Mouse (Mus musculus) MEL (cell line): ENCODE results near the gene Cd300ld3.

Experiments
- CTCF ChIP-seq, 3 experiments: IDR thresholded peaks in 2 of 3; conservative IDR thresholded peaks in 1 of 3; 2 replicates each; pipeline ENCODE4 v1.5.1; 2011 to 2012; ENCODE audit warnings: low read length in 3 of 3, low read depth in 2 of 3, mild to moderate bottlenecking in 2 of 3, improper control_type of control experiment in 1 of 3, inconsistent platforms in 1 of 3, mixed read lengths in 1 of 3, moderate library complexity in 1 of 3; ENCODE audit not compliant: control insufficient read depth in 1 of 3, insufficient read depth in 1 of 3, poor library complexity in 1 of 3, severe bottlenecking in 1 of 3
- GABPA ChIP-seq: IDR thresholded peaks from 2 replicates; pipeline ENCODE4 v1.6.1; 2012; ENCODE audit warnings: low read depth, mild to moderate bottlenecking, inconsistent platforms, low read length, improper control_type of control experiment, moderate library complexity
- MYC ChIP-seq: IDR thresholded peaks from 2 replicates; pipeline ENCODE4 v1.6.1; 2011; ENCODE audit warnings: low read depth, mild to moderate bottlenecking, low read length, improper control_type of control experiment, moderate library complexity
- TAL1 ChIP-seq: IDR thresholded peaks from 2 replicates; pipeline ENCODE4 v1.6.1; 2012; ENCODE audit warnings: mild to moderate bottlenecking, inconsistent platforms, low read length, moderate library complexity, mixed read lengths
- TBP ChIP-seq: IDR thresholded peaks from 2 replicates; pipeline ENCODE4 v1.8.0; 2011; ENCODE audit warnings: low read depth, low read length, improper control_type of control experiment

DNA sequence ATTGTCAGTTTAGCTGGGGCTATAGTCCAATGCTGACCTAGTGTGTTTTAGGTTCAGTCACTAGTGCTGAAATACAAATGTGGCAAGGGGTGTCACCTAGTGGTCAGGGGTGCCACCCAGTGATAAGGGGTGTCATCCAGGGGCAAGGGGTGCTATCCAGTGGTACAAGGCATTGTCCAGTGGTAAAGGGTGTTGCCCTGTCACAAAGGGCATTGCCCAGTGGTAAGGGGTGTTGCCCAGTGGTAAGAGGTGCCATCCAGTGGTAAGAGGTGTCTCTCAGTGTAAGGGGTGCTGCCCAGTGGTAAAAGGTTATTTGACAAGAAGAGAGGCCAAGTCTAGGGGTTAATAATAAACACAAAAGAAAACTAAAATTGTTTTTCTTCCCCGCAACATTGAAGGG, 29.2 kb upstream of the Cd300ld3 start:
- no peak for TF ChIP-seq CTCF (IDR thresholded peaks at IDR 0.05 in 2 of 3, conservative IDR thresholded peaks at IDR 0.05 in 1 of 3; ENCODE audit: control insufficient read depth in 1 of 3, insufficient read depth in 1 of 3, low read depth in 2 of 3, low read length in 3 of 3, poor library complexity in 1 of 3, severe bottlenecking in 1 of 3)
- TF ChIP-seq MYC = no peak
- no peak for TF ChIP-seq TBP
- TF ChIP-seq TAL1 = no peak
- TF ChIP-seq GABPA = no peak
